Mouse (Mus musculus) heart, postnatal 0 days (tissue): ENCODE results near the gene Ccdc124.

Source experiments
- CTCF ChIP-seq: IDR thresholded peaks from 2 replicates; pipeline ENCODE4 v1.5.1; 2016; ENCODE audit warnings: antibody characterized with exemption, control low read depth, low read depth
- EP300 ChIP-seq: IDR thresholded peaks from 2 replicates; pipeline ENCODE4 v1.6.1; 2016; ENCODE audit warnings: antibody characterized with exemption, low read depth

GRCm38 (mm10) chr8:70903112-70903511 is 29.4 kb upstream of the Ccdc124 start:
- TF ChIP-seq CTCF (no peak), EP300 (no peak)
